Mouse (Mus musculus): ENCODE results near the gene Olfr1396.

Olfr1396 gene

GRCm38 (mm10) chr11:49114774-49115173 is at the start of gene Olfr1396:
Gene Olfr1396 (minus strand): TSS chr11:49114874.
- in situ Hi-C loops (cut with MboI, MseI), result loop anchor here (5.0 kb wide), 1 partner anchor 173 kb away; the partner anchor contains the start of gene Olfr1392

- in situ Hi-C loops (cut with MboI, MseI), result no loop called here
Measured at GRCm38 (mm10) chr11:49156821-49157814, 42.4 kb upstream of the Olfr1396 start.

GRCm38 (mm10) chr11:49154077-49154476 is 39.4 kb upstream of the Olfr1396 start, which contains the start of gene Olfr1394:
Gene Olfr1394 (plus strand): TSS chr11:49154377.
- in situ Hi-C loops (cut with MboI, MseI), result no loop called here

GRCm38 (mm10) chr11:49141974-49142373 is 27.3 kb upstream of the Olfr1396 start, which contains the start of gene Olfr1395:
Gene Olfr1395 (plus strand): TSS chr11:49142274.
- in situ Hi-C loops (cut with MboI, MseI), result no loop called here

GRCm38 (mm10) chr11:49124169-49124568 is 9.5 kb upstream of the Olfr1396 start:
- in situ Hi-C loops (cut with MboI, MseI), result no loop called here

DNA sequence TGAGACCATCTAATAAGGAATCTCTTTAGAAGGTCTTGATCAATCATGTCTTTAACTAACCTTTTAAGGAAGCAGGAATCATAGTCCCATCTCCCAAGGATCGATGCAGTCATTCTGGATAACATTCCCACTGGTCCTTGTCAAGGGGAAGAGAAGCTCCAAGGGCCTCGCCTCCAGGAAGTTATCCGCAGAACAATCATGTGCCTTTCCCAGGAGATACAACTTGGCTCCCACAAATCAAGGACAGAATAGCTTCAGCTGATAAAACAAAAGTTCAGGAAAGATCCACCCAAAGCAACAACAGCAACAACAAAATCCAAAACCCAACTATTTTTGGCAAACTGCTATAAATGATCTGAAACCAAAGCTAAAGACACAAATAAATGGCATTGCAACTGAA is 5.0 kb upstream of the Olfr1396 start:
- in situ Hi-C loops (cut with MboI, MseI), result loop anchor here (5.0 kb wide), 1 partner anchor 168 kb away; the partner anchor contains the start of gene Olfr1392

DNA sequence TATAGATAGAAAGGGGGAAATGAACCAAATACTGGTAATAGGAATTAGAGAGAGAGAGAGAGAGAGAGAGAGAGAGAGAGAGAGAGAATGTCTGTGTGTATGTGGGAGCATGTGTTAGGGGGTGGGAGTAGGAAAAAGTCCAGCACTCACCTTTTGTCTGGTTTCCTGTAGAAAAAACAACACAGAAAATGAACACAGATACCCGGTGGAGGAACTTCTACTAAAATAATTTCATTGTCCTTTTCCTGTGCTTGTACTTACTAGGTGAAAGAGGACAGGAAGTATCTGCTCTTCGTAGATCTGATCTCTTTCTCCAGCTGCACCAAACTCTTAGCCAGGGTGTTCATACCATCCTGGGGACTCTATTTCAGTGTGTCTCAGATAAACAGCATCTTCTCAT is 516 bp downstream of the Olfr1396 start:
- in situ Hi-C loops (cut with MboI, MseI), result no loop called here

GRCm38 (mm10) chr11:49112624-49113219 is 2.0 kb downstream of the Olfr1396 start:
- in situ Hi-C loops (cut with MboI, MseI), result no loop called here

DNA sequence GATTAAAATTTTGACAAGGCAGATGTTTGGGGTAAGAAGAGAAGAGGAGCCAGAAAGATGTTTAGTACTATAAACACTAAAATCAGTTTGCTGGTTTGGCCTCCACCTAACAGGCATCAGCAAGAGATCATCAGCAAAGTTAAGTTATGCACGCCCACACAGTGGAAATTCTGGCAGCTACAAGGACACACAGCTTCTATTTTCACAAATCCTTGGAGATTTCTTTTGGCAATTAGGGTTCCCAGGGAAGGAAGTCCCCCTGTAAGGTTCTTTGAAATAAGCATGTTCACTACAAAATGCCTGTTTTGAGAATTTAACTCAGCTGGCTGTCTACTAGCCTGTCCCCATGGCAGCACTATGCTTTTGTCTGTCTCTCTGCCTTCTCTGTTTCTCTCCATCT is 3.7 kb downstream of the Olfr1396 start:
- in situ Hi-C loops (cut with MboI, MseI), result no loop called here

DNA sequence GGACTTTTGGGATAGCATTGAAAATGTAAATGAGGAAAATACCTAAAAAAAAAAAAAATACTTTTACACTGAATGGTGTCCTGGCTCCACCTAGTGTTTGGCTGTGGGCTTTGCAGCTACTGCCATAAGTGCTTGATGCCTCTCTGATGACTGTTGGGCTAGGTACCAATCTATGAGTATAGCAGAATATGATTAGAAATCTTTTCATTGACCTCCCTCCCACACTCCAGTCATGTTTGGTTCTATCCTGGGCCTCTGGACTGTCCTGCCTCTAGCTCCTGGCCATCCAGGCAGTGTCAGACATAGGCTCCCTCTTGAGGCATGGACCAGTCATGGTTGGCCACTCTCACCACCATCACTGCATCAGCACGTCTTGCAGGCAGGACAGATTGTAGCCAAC is 5.8 kb downstream of the Olfr1396 start:
- in situ Hi-C loops (cut with MboI, MseI), result loop anchor here (10.0 kb wide), 1 partner anchor 1326 kb away; the partner anchor contains the start of gene Rufy1

- in situ Hi-C loops (cut with MboI, MseI), result loop anchor here (10.0 kb wide), 1 partner anchor 1327 kb away; the partner anchor contains the start of gene Rufy1
Measured at GRCm38 (mm10) chr11:49107650-49108537, 6.8 kb downstream of the Olfr1396 start.

DNA sequence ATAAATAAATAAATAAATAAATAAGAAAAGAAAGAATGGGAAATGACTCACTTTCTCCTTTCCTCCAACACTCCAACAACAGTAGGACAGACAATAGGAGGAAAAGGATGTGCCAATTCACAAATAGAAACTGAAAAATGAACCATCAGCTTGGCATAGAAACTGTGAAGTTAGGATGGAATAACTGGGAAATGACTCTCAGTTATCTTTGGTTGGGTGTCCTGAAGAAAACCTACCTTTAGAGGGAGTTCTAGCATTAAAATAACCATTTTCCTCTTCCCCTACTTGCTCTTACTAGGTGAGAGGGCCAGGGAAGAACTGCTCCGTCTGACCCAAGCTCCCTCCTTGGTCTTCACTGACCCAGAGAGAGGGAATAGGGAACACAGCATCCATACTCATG is 8.9 kb downstream of the Olfr1396 start:
- in situ Hi-C loops (cut with MboI, MseI), result loop anchor here (10.0 kb wide), 1 partner anchor 1329 kb away; the partner anchor contains the start of gene Rufy1

DNA sequence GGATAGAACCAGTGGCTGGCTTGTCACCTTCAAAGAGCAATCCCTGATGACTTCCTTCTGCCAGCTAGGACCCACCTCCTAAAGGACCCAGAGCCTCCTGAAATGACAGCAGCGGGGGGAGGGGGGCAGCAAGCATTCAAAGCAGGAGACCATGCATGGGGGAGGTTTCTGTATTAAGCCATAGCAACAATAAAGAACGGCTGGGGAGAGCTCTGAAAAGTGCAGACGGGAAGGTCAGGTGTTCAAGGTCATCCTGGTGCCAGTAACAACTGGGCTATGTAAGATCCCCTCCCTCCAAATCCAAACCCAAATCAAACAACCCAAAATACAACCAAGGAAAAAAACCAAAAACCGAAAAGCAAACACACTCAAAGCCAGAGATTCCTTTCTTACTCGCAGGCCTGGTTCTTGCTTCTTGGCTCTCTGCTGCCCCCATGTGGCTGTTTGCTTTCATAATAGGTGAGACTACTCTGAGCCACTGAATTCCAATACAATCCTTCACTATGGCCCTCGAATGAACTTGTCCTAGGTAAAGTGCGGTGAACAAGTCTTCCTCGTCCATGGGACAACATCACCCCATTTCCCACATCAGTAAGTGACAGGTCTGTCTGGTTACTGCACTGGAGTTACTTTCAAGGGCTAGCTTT is 11.5 kb downstream of the Olfr1396 start:
- in situ Hi-C loops (cut with MboI, MseI), result loop anchor here (10.0 kb wide), 1 partner anchor 1332 kb away; the partner anchor contains the start of gene Rufy1

- in situ Hi-C loops (cut with MboI, MseI), result loop anchor here (10.0 kb wide), 1 partner anchor 1333 kb away; the partner anchor contains the start of gene Rufy1
Measured at GRCm38 (mm10) chr11:49101500-49101899, 13.2 kb downstream of the Olfr1396 start.

DNA sequence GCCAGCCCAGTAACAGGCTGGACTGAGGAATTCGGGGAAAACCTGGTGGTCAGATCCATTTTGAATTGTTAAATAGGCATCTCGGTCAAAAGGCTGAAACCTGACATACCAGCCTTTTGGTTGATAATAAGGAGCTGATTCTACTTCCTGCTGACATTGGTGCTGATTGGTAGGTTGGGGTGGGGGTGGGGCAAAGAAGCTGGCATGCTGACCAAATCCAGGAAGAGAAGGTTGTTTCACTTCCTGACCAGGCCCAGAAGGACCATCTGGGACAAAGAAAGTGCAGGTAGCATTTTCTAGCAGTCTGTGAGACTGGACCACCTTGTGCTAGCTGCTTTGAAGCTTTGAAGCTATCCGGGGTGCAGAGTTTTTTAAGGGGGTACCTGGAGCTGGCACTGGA is 14.3 kb downstream of the Olfr1396 start:
- in situ Hi-C loops (cut with MboI, MseI), result loop anchor here (10.0 kb wide), 1 partner anchor 1334 kb away; the partner anchor contains the start of gene Rufy1

GRCm38 (mm10) chr11:49095367-49095766 is 19.3 kb downstream of the Olfr1396 start:
- in situ Hi-C loops (cut with MboI, MseI), result loop anchor here (5.0 to 25.0 kb wide), 3 partner anchors 223 to 1842 kb away; partner anchors contain the start of genes 4933414I15Rik, Irgm1 and Zfp354b

DNA sequence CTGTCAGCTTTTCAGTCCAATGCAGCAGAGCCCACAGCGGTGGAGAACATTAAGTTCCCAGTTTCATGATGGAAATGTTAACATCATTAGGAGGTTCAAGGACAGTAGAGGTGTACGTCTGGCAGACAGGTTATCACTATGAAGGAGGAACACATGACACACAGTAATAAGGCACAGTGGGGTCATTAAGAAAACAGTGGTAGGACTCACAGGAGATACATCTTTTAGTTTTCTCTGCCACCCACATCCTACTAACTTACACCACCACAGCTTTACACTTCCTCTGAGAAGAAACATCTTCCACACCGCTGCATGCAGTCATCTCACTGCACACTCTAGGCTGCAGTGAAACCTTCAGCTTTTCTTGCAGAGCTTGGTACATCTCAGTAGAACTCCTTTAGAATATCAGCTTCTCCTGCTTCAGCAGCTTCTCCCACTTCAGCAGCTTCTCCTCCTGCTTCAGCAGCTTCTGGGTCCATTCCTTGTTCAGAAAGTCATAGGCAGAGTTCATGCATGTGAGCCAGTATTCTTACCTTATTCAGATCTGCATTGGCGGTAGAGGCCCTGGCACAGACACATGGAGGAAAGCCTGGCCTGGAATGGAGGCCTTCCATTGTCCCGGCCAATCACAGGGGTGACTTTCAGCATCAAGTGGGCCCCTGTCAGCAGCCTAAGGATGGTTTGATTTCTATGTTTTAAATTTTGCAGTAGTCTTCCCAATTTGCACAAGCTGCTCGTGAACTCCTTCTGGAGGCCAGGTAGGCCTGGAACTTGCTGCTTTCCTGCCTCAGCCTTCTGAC is 20.6 kb downstream of the Olfr1396 start:
- in situ Hi-C loops (cut with MboI, MseI), result loop anchor here (25.0 kb wide), 1 partner anchor 1843 kb away; the partner anchor contains the start of genes 4933414I15Rik and Zfp354b

DNA sequence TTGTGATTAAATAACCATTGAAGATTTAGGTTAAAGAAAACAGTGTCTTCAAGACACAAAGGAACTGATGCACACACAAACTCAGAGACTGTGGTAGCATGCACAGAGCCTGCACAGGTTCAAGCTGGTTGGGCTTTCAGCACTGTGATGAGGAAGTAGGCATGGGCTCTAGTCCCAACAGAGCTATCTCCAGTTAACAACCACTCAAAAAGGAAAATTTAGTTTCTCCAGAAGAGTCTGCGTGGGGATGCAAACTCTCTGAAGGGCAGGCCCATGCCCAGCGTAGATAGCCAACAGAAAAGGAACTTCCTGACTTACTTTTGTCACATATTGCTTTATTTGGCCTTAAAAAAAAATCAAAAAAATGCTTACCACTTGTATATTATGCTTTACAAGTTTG is 21.9 kb downstream of the Olfr1396 start:
- in situ Hi-C loops (cut with MboI, MseI), result loop anchor here (25.0 kb wide), 1 partner anchor 1845 kb away; the partner anchor contains the start of genes 4933414I15Rik and Zfp354b

- in situ Hi-C loops (cut with MboI, MseI), result loop anchor here (25.0 kb wide), 1 partner anchor 1845 kb away; the partner anchor contains the start of genes 4933414I15Rik and Zfp354b
Measured at GRCm38 (mm10) chr11:49092053-49092586, 22.6 kb downstream of the Olfr1396 start.

All from T-helper 2 cell (primary cell).